Mouse (Mus musculus): Measurements from ENCODE around the gene Mymk. TPM values are rescaled to one million over a fixed set of nuclear protein-coding genes. Genes with fewer than 3 reads are reported as not detected.
A peak's percentile ranks its signal among the peaks of the same experiment; 100 is the strongest.

The Mymk gene
- polyA plus RNA-seq, 1 experiment from 2014 or later, result 12.1 TPM

DNA sequence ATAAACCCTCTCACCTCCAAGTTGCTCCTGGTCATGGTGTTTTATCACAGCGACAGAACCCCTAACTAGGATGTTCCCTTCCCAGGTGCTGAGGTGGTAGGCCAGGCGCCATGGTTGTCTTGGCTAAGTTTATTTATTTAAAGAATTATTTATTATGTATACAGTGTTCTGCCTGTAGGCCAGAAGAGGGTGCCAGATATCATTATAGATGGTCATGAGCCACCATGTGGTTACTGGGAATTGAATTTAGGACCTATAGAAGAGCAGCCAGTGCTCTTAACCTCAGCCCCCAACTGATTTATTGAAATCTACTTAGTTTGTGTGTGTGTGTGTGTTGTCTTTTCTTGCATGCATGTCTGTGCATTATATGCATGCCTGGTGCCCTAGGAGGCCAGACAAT is 39.6 kb downstream of the Mymk start:
- H3K4me2 ChIP-seq (replicated peaks), result no peak overlapping the region
- H3K27me3 ChIP-seq, result peaks cover 6% of the 10 kb centered on the region; the same call in 1 of the 2 replicates
- ATAC-seq (ENCODE audit: insufficient number of reproducible peaks, insufficient read depth, low FRiP score, low TSS enrichment), result no peak
- peaks cover 8% of the 10 kb centered on the region for H3K4me1 ChIP-seq
- 76% methylated on average over 2 of the region's 2 CpGs for WGBS
- H3K9ac ChIP-seq, result no peak overlapping the region
- H3K27ac ChIP-seq, result no peak overlapping the region
- H3K36me3 ChIP-seq, result no peaks in the 10 kb centered on the region
- H3K9me3 ChIP-seq, result no peaks in the 10 kb centered on the region
- no peak overlapping the region for H3K4me3 ChIP-seq

DNA sequence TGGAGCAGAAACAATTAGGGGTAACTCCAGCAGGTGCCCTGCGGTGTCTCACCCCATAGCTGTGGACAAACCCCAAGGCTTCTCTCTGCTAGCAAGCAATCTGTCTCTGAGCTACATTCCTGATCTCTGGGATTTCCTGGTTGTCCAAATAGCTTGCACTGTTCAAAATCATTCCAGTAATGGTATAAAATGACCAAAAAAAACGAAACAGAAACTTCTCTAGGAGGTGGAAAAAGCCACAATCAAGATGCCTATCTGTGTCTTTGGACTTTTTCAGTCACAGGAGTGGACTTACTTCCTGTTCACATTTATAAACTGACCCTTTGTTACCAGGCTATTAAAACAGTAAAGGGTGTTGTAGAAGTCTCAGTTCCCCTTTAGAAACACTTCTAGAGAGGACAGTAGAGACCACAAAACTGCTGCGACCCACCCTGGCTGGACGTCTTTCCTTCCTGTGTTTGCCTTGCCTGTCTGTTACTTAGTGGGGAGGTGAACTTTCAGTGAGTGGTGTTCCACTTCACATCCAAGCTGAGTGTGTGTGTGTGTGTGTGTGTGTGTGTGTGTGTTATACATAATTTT is 43.5 kb downstream of the Mymk start:
- no peaks in the 10 kb centered on the region for H3K36me3 ChIP-seq
- peaks cover 8% of the 10 kb centered on the region for H3K4me1 ChIP-seq
- no peak overlapping the region for H3K27ac ChIP-seq
- 78% methylated on average over 4 of the region's 4 CpGs for WGBS
- H3K27me3 ChIP-seq, result peaks cover 6% of the 10 kb centered on the region; the same call in 1 of the 2 replicates
- no peak overlapping the region for H3K4me3 ChIP-seq
- H3K9me3 ChIP-seq, result no peaks in the 10 kb centered on the region
- peak overlapping the region; percentile 53 for H3K4me2 ChIP-seq (replicated peaks)
- ATAC-seq (ENCODE audit: insufficient number of reproducible peaks, insufficient read depth, low FRiP score, low TSS enrichment), result no peak
- no peak overlapping the region for H3K9ac ChIP-seq

DNA sequence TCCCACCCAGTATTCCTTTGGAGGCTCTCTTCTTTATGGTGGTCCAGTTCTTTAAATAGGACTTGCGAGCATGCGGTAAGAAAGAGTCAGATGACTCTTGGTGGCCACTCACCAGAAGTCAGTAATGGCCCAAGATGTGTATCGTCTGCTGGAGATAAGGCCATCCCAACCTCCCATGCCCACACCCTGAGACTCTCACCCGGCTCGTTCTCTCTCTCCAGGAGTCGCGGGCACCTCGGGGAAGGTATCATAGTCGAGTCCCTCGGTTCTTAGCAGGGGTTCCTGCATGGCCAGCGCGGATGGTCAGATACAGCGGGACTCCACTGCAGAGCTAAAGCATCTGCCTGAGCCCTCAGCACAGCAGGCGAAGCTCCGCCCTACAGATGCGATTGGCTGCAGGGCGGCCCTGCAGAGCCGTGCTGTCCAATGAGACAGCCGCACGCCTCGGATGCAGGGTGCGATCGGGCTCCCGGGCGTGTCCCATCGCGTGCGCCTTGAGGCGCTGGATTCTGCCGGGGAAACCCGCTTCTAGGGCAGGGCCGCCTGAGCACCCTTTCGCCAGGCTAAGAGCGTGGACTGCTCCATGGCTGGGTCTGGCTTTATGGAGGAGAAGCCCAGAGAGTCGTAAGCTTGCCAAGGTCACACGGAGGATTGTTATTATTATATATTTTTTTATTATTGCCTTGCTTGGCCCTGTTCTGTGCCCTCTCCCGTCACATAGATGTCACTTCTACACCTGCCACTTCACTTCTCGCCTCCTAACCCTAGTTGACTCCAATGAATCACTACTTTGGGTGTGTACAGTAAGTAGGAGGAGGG is 44.2 kb downstream of the Mymk start, which contains the start of gene Slc2a6:
Slc2a6 (minus strand) TSS at position 381 of the 819 bp plus-strand sequence.
- H3K4me3 ChIP-seq, result peak within 1 kb of the TSS; percentile 32
- H3K9ac ChIP-seq, result 0 out of 2 replicates have a peak within 1 kb of the TSS, but pooled peaks have one; percentile 15
- WGBS, result 3% methylated on average over 38 of the region's 38 CpGs
- ATAC-seq (ENCODE audit: insufficient number of reproducible peaks, insufficient read depth, low FRiP score, low TSS enrichment), result peak; percentile 97
- no peaks in the 10 kb centered on the region for H3K36me3 ChIP-seq
- H3K27me3 ChIP-seq, result peaks cover 6% of the 10 kb centered on the region; the same call in 1 of the 2 replicates
- H3K4me1 ChIP-seq, result peaks cover 8% of the 10 kb centered on the region
- H3K4me2 ChIP-seq (replicated peaks), result peak within 1 kb of the TSS; percentile 53
- no peak within 1 kb of the TSS for H3K27ac ChIP-seq
- no peaks in the 10 kb centered on the region for H3K9me3 ChIP-seq

DNA sequence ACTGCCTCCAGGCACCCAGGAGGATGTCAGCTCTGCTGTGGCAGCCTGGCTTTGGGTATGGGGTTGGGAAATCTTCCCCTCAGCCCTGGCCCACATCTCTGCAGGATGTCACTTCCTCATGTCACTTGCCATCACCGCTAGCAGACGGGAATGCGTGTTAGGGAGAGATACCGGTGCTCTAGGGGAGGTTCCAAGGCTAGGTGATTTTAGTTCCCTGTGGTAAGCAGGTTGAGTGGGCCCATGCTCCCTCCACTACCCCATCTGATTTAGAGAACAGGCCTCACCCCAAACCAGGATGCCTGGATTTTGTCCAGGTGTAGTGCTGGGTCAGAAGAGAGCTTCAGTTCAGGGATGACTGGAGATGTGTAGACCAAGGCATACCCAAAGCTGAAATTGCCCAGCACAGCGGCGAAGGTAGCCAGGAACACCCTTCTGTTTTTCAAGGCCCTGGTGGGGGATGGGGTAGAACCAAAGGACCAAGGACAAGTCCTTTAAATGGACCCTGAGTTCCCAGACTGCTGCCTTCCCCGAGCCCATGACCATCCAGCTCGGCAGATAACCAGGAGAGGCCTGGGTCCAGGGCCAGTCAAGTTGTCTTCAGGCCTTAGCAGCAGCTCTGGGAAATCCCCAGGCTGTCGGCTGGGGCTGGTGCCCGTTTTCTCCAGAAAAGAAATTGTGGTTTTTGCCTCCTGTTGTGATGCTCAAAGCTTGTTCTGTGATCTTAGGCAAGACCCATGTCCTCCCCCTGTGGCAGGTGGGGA is 44.9 kb downstream of the Mymk start:
- no peak overlapping the region for H3K27ac ChIP-seq
- peak overlapping the region; percentile 53 for H3K4me2 ChIP-seq (replicated peaks)
- 78% methylated on average over 10 of the region's 10 CpGs for WGBS
- peaks cover 6% of the 10 kb centered on the region; the same call in 1 of the 2 replicates for H3K27me3 ChIP-seq
- H3K4me1 ChIP-seq, result peaks cover 8% of the 10 kb centered on the region
- ATAC-seq (ENCODE audit: insufficient number of reproducible peaks, insufficient read depth, low FRiP score, low TSS enrichment), result no peak
- H3K9me3 ChIP-seq, result no peaks in the 10 kb centered on the region
- no peaks in the 10 kb centered on the region for H3K36me3 ChIP-seq
- no peak overlapping the region for H3K9ac ChIP-seq
- no peak overlapping the region for H3K4me3 ChIP-seq

DNA sequence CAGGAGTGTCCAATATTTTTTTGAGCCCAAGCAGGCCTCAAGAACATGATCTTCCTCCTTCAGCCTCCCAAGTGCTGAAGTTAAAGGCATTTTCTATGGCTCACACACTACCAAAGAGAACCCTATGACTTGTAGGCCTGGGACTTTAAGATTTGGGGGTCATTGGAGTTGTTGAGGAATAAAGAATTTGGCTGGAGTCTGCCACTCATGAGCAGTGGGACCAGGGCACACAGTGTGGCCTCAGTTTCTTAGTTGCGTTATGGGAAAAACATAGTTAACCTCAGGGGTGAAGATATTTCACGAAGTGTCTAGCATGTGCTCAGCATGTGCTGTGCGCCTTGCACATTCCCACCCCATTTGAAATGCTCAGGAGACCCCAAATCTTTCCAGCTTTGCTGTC is 45.6 kb downstream of the Mymk start:
- no peak overlapping the region for H3K9ac ChIP-seq
- WGBS, result 87% methylated on average over 3 of the region's 3 CpGs
- H3K27me3 ChIP-seq, result peaks cover 6% of the 10 kb centered on the region; the same call in 1 of the 2 replicates
- H3K4me1 ChIP-seq, result peaks cover 8% of the 10 kb centered on the region
- no peaks in the 10 kb centered on the region for H3K36me3 ChIP-seq
- no peak overlapping the region for H3K4me2 ChIP-seq (replicated peaks)
- no peak overlapping the region for H3K27ac ChIP-seq
- ATAC-seq (ENCODE audit: insufficient number of reproducible peaks, insufficient read depth, low FRiP score, low TSS enrichment), result no peak
- no peaks in the 10 kb centered on the region for H3K9me3 ChIP-seq
- no peak overlapping the region for H3K4me3 ChIP-seq

DNA sequence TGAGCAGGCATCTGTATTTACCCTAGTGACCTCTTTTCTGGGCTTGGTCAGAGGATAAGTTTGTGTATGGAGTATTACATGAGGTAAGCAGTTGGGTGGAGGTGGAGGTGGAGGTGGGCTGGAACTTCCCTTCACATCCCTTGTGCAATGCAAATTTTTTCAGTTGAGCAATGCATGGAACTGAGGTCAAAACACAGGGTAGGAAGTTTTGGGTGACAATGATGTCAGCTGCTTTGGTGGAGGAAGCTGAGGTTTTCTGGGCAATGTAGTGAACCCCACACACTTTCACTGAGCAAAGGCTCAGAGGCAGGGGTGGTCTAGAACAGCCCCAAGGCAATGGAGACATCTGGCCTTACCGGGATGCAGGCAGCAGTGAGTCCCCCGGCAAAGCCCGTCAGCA is 46.4 kb downstream of the Mymk start:
- H3K9ac ChIP-seq, result no peak overlapping the region
- ATAC-seq (ENCODE audit: insufficient number of reproducible peaks, insufficient read depth, low FRiP score, low TSS enrichment), result no peak

DNA sequence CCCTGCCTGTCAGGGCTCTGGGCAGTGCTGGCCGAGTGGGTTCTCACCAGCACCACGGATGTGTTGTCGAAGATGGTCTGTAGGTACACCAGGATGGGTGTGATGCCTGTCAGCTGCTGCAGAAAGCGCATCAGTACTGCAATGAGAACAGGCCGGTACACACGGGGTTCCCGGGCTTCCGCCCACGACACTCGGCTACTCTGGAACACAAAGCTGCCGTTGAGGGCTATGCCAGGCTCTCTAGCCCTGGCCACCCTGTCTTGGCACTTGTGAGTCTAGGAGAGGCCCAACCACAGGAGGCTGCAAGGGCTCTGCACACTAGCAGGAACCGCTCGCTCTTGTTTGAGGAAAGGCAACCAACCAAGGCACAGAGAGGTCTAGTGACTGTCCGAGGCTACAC is 47.8 kb downstream of the Mymk start:
- no peak for ATAC-seq (ENCODE audit: insufficient number of reproducible peaks, insufficient read depth, low FRiP score, low TSS enrichment)
- peaks cover 6% of the 10 kb centered on the region; the same call in 1 of the 2 replicates for H3K27me3 ChIP-seq
- WGBS, result 88% methylated on average over 14 of the region's 14 CpGs
- peaks cover 8% of the 10 kb centered on the region for H3K4me1 ChIP-seq
- H3K4me2 ChIP-seq (replicated peaks), result no peak overlapping the region
- peaks cover 12% of the 10 kb centered on the region for H3K36me3 ChIP-seq
- H3K4me3 ChIP-seq, result no peak overlapping the region
- no peak overlapping the region for H3K27ac ChIP-seq
- no peaks in the 10 kb centered on the region for H3K9me3 ChIP-seq
- H3K9ac ChIP-seq, result no peak overlapping the region

More for the DNA sequence above, 46.4 kb downstream of the Mymk start:
- 76% methylated on average over 3 of the region's 3 CpGs for WGBS
- Histone ChIP-seq H3K36me3 (no peaks in the 10 kb centered on the region), H3K27ac (no peak overlapping the region), H3K4me1 (peaks cover 8% of the 10 kb centered on the region), H3K27me3 (peaks cover 6% of the 10 kb centered on the region; the same call in 1 of the 2 replicates), H3K4me3 (no peak overlapping the region), H3K9me3 (no peaks in the 10 kb centered on the region), H3K4me2 (replicated peaks) (no peak overlapping the region)

DNA sequence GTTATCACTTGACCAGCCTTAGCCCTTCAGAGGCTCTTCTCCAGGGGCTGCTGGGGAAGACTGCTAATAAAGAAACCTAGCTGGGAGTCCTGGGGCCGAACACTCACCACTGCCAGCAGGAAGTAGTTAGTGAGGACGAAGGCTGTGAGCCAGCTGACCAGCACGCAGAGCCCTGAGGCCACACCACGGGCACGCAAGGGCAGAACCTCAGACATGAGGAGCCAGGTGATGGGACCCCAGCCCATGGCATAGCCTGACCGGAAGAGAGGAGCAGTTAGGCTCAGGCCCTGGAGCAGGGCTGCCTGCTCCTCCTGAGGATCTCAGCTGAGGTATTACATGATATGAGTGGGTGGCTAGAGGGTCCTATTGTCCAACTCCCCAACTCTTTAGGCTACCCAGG is 49.4 kb downstream of the Mymk start:
- H3K4me3 ChIP-seq, result no peak overlapping the region
- peaks cover 1% of the 10 kb centered on the region; the same call in 1 of the 2 replicates for H3K4me1 ChIP-seq
- H3K9me3 ChIP-seq, result no peaks in the 10 kb centered on the region
- no peak overlapping the region for H3K9ac ChIP-seq
- no peak for ATAC-seq (ENCODE audit: insufficient number of reproducible peaks, insufficient read depth, low FRiP score, low TSS enrichment)
- H3K4me2 ChIP-seq (replicated peaks), result no peak overlapping the region
- H3K27me3 ChIP-seq, result no peaks in the 10 kb centered on the region
- H3K36me3 ChIP-seq, result peaks cover 27% of the 10 kb centered on the region
- no peak overlapping the region for H3K27ac ChIP-seq
- 67% methylated on average over 6 of the region's 6 CpGs for whole genome bisulfite sequencing

DNA sequence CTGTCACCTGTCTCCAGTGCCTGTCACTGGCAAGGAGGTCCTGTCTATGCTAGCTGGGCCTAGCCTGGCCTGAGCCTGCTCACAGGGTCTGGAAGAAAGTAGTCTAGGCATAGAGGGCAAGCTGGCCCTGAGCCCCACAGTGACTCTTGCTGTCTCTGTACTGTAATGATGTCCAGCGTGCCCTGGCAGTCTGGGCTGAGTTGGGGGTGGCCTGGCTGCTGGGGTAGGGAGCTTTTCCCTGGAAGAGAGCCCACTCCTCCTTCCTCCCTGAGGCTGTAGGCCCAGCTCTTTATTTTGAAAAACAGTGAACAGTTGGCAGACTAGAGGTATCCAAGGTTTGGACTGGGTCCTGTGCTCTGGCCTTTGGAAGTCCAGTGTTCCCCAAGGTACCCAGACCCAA is 50.9 kb downstream of the Mymk start:
- peaks cover 40% of the 10 kb centered on the region for H3K36me3 ChIP-seq

DNA sequence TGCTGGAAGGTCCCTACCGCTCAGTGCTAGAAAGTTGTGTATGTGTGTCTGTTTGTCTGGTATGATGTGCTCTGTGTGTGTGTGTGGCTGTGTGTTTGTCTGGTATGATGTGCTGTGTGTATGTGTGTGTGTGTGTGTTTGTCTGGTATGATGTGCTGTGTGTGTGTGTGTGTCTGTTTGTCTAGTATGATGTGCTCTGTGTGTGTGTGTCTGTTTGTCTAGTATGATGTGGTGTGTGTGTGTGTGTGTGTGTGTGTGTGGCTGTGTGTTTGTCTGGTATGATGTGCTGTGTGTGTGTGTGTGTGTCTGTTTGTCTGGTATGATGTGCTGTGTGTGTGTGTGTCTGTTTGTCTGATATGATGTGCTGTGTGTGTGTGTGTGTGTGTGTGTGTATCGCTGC is 52.4 kb downstream of the Mymk start:
- Histone ChIP-seq H3K4me1 (no peaks in the 10 kb centered on the region), H3K27ac (no peak overlapping the region), H3K9me3 (no peaks in the 10 kb centered on the region), H3K9ac (no peak overlapping the region), H3K36me3 (peaks cover 55% of the 10 kb centered on the region), H3K27me3 (no peaks in the 10 kb centered on the region), H3K4me2 (replicated peaks) (no peak overlapping the region), H3K4me3 (no peak overlapping the region)
- no peak for ATAC-seq (ENCODE audit: insufficient number of reproducible peaks, insufficient read depth, low FRiP score, low TSS enrichment)
- 94% methylated on average over 2 of the region's 2 CpGs for WGBS

More for the DNA sequence above, 50.9 kb downstream of the Mymk start:
- Histone ChIP-seq H3K4me3 (no peak overlapping the region), H3K27me3 (no peaks in the 10 kb centered on the region), H3K4me2 (replicated peaks) (no peak overlapping the region), H3K4me1 (no peaks in the 10 kb centered on the region), H3K27ac (no peak overlapping the region), H3K9ac (no peak overlapping the region), H3K9me3 (no peaks in the 10 kb centered on the region)
- ATAC-seq (ENCODE audit: insufficient number of reproducible peaks, insufficient read depth, low FRiP score, low TSS enrichment), result no peak
- 82% methylated on average over 1 of the region's 1 CpGs for WGBS

DNA sequence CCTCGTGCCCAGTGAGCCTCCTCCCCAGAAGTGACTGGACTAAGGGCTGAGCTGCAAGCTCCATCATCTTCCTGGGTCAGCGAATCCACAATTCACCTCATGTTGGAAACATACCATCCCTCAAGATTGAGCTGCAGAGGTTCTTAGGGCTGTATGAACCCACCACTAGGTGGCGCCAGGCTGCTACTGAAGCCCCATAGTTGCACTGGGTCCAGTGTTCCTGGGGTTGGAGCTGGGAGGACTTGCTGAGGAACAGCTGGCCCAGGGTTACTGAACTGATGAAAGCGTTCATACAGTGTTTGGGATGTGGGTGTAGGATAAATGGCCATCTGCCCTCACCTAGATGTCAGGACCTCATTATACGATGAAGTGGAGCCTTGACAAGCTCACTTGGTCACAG is 54.2 kb downstream of the Mymk start:
- Histone ChIP-seq H3K4me1 (no peaks in the 10 kb centered on the region), H3K36me3 (peaks cover 68% of the 10 kb centered on the region), H3K4me3 (no peak overlapping the region), H3K4me2 (replicated peaks) (no peak overlapping the region), H3K9ac (no peak overlapping the region), H3K9me3 (no peaks in the 10 kb centered on the region), H3K27me3 (no peaks in the 10 kb centered on the region), H3K27ac (no peak overlapping the region)
- ATAC-seq (ENCODE audit: insufficient number of reproducible peaks, insufficient read depth, low FRiP score, low TSS enrichment), result no peak
- WGBS, result 56% methylated on average over 5 of the region's 5 CpGs
